Mouse (Mus musculus): ENCODE measurements at regions not wholly inside any gene's neighbourhood (a gene's known extent, or its start where the extent isn't known, plus 50 kb on each side); places are given as distances from the start of the nearest gene placed in this dataset.

DNA sequence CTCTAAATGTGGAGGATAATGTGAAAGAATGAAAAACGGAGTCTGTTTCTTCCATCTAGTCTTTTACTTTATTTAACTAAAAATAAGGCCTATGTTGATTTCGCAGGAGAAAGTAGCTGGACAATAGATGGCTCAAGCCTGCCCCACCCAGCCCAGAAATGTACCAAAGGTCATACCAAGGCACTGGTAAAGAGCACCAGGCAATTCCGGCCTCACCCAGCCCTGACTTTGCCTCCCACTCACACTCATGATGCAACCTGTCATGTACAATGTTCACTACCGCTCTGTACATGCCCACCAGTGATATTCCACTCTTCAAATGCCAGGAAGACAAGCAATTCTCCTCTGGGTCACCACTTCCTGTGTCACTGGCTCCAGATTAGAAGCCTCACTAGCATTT lies 564.9 kb downstream of the Insc start:
- TF ChIP-seq CTCF (IDR thresholded peaks at IDR 0.05; ENCODE audit: borderline replicate concordance, control insufficient read depth, extremely low read depth, insufficient read depth, low read length, poor library complexity) (no peak), POLR2A (IDR thresholded peaks at IDR 0.05; ENCODE audit: control insufficient read depth, extremely low read depth, insufficient read depth, low read length, poor library complexity) (no peak)
